Mouse (Mus musculus) neural tube, postnatal 0 days (tissue): ENCODE results near the gene Stk36. TPM values are rescaled to one million over a fixed set of nuclear protein-coding genes. Genes with fewer than 3 reads are reported as not detected.

Experiments used
- microRNA-seq: library from miRNA; unstranded; fragments of <30 nt; microRNA quantifications from one replicate; pipeline ENCODE4, GENCODE M21; 2016
- polyA plus RNA-seq: library from polyadenylated mRNA; unstranded; fragments of >200 nt; fragmentation: Nextera tagmentation; extraction: Ambion mirVana; gene quantifications from 2 replicates; pipeline ENCODE4 v1.2.1, GENCODE M21; 2015

Gene Stk36
- 8.4 and 10.6 TPM in 2 replicates for polyA plus RNA-seq

GRCm38 (mm10) chr1:74601267-74601962, at the start of gene Stk36, which contains the start of gene Rnf25:
Stk36 (plus strand) TSS chr1:74601445.
Rnf25 (minus strand) TSS chr1:74601397.

GRCm38 (mm10) chr1:74587773-74588445, 13.3 kb upstream of the Stk36 start, which contains the start of the genes Zfp142 and Bcs1l:
Zfp142 (minus strand) TSS chr1:74588246.
Bcs1l (plus strand) TSS chr1:74588289.

DNA sequence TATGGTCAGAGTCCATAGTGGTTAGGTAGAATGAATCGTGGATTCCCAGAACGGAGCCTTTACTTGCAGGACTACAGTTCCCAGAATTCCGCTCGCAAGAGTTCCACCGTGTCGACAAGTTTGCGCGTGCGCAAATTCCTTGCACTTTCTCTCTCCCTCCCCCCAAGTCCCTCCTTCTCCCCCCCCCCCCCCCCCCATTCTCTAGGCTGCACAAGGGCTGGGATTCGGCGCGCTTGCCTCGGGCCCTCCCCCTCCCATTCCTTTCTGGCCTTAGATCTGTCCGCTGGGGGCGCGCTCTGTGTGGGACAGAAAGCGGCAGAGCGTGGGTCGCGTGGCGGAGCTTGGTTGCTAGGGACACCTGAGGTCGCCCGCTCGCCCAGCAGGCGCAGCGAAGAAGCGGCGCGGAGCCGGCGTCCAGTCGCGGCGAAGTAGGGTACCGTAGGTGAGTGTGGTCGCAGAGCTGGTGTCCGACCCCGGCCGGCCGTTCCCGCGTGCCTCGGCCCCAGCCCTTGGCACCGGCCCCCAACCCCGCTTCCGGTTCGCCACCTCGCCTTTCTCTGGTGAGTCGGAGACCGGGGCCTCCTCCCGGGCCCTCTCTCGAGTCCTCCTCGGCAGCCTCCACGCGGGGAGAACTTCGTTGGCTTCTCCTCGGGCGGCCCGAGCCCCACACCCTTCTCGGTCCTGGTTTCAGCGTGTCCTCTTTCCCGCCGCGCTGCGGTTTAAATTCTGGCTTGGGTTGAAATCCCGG, 60.4 kb downstream of the Stk36 start, which contains the start of gene Ttll4:
Gene Ttll4, plus strand, starts transcription at position 298 of the 748 bp plus-strand sequence.

Small RNA genes lying within 50 kb of the gene (microRNA-seq; reads per million reads assigned to microRNA genes)
- not detected for gene Gm25035

Other genes starting within 250 kb of the Stk36 start
- gene Catip, start 239.3 kb upstream of the Stk36 start, polyA plus RNA-seq, result 1.6 and 2.3 TPM in 2 replicates
- 2.3 and 3.9 TPM in 2 replicates for gene Slc11a1, start 226.2 kb upstream of the Stk36 start, polyA plus RNA-seq
- gene Ctdsp1, start 209.9 kb upstream of the Stk36 start, polyA plus RNA-seq, result 21.9 and 22.0 TPM in 2 replicates
- gene Vil1, start 192.1 kb upstream of the Stk36 start, polyA plus RNA-seq, result 0.28 TPM in 2 replicates
- 38.1 and 38.4 TPM in 2 replicates for gene Cnot9, start 95.4 kb upstream of the Stk36 start, polyA plus RNA-seq
- 11.7 and 11.9 TPM in 2 replicates for gene Plcd4, start 58.6 kb upstream of the Stk36 start, polyA plus RNA-seq
- 13.7 and 14.3 TPM in 2 replicates for gene Usp37, start 57.2 kb upstream of the Stk36 start, polyA plus RNA-seq
- 5.8 and 6.9 TPM in 2 replicates for gene Zfp142, start 13.2 kb upstream of the Stk36 start, polyA plus RNA-seq
- 14.6 and 15.8 TPM in 2 replicates for gene Bcs1l, start 13.2 kb upstream of the Stk36 start, polyA plus RNA-seq
- 44.8 and 49.6 TPM in 2 replicates for gene Rnf25, start within 50 bp of the Stk36 start, polyA plus RNA-seq
- 3.4 and 3.9 TPM in 2 replicates for gene Ttll4, start 60.3 kb downstream of the Stk36 start, polyA plus RNA-seq
- gene Cyp27a1, start 112.1 kb downstream of the Stk36 start, polyA plus RNA-seq, result 3.3 and 4.4 TPM in 2 replicates
- 0.06 and 0.09 TPM in 2 replicates for gene Prkag3, start 147.8 kb downstream of the Stk36 start, polyA plus RNA-seq
- gene Wnt6, start 170.4 kb downstream of the Stk36 start, polyA plus RNA-seq, result 9.5 and 18.5 TPM in 2 replicates
- 0.41 and 0.75 TPM in 2 replicates for gene Wnt10a, start 190.1 kb downstream of the Stk36 start, polyA plus RNA-seq